Mouse (Mus musculus): ENCODE data around the gene Spsb1.
A peak's percentile ranks its signal among the peaks of the same experiment; 100 is the strongest.

The Spsb1 gene

DNA sequence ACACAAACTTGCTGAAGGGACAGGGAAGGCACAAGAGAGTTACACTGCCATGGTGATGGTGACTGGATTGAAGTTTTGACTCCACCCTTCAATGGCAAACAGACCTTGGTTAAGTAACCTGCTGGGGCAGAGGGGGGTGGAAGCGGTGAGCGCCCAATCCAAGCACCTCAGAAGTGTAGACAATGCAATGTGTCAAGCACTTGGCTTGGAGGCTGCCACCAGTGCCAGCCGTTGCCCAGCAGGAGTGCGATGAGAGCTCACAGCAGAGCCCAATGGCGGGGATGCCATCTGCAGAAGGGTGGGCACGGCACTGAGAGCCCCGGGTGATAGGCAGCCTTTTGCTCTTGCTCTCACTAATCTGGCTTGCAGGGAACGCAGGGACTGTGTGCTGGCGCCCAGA lies 2.6 kb downstream of the Spsb1 start:
- DNase-seq (ENCODE audit: low spot score), result no peak

DNA sequence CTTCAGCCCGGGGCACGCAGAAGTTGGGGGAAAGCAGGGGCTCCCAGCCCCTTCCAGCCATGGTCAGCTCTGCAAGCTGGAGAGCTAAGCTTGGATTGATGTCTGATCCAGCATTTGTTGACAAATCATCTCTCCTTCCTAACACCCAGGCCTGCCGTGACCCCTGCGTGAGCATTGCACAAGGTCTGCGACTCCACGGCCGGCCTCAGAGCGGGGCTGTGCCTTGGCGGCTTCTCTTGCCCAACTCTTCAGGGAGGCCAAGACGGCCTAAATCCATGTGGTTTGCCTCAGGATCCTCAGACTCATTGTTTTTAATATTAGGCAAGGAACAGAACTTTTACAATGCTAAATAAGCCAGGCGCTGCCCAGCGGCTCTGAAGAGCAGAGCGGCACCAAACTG lies 3.6 kb downstream of the Spsb1 start:
- no peak for DNase-seq (ENCODE audit: low spot score)

DNA sequence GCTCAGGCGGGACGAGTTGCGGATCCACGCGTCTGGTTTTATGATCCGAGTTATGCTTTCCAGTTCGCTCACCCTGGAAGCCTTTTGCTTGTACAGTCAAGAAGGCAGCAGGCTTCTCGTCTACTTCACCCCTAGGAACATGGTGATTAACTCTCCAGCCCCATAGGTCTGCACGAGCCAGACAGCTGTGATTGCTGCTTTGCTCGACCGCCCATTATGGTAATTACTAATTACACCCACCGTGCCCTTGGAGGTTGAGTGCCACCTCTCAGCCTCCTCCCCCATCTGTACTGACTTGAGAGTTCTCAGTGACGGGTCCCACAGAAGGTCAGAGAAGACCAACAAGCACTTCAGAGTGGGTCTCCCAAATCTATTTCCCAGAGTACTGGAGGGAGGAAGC lies 5.2 kb downstream of the Spsb1 start:
- peak; percentile 30 for DNase-seq (ENCODE audit: low spot score)

DNA sequence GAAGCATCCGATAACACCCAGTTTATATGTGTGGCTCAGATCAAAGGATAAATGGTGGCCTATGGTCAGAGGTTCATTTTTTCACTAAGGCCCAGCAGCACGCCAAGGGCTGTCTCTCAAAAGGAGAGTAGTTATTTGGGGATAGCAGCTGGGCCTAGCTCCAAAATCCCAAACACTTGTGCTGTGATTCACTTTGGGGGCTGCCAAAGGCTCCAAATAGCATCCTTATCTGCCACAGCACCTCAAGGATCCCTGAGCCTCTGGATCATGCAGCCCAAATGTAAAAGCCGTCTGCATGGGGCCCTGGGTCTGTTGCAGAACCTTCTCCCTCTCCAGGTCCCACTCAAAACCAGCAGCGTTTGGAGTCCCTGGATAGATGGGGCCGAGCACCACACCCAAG lies 6.7 kb downstream of the Spsb1 start:
- DNase-seq (ENCODE audit: low spot score), result no peak

DNA sequence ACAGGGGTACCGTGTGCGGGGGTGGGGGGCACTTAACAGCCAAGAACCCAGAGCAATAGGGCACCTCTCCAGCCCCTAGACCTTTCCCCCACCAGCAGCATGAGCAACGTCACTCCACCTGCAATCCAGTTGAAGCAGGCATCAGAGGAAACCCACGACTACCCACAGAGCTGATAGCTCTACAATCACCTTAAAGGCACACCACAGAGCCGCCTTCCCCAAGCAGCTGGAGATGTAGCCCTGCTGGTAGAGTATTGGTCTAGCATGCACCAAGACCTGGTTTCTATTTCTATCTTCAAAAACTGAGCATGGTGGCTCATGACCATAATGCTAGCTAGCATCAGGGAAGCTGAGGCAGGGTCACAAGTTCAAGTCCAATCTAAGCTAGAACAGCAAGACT lies 7.4 kb downstream of the Spsb1 start:
- no peak for DNase-seq (ENCODE audit: low spot score)

DNA sequence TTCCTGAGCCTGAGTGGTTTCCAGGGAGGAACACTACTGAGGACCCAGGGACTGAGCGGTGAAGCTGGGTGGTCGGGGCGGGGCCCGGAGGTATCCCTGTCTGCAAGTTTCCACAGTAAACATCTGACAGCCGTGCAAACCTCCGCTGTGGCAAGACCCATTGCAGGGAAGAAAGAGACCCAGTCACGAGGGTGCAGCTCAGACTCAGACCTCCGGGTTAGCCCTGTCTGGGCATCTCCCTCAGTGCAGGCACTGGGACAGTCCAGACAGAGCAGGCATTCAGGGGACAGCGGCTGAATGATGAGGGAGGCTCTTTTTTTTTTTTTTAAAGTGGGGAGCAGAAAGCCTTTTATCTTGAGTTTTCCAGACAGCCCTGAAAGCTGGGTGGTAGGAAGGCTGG lies 9.6 kb downstream of the Spsb1 start:
- DNase-seq (ENCODE audit: low spot score), result no peak

DNA sequence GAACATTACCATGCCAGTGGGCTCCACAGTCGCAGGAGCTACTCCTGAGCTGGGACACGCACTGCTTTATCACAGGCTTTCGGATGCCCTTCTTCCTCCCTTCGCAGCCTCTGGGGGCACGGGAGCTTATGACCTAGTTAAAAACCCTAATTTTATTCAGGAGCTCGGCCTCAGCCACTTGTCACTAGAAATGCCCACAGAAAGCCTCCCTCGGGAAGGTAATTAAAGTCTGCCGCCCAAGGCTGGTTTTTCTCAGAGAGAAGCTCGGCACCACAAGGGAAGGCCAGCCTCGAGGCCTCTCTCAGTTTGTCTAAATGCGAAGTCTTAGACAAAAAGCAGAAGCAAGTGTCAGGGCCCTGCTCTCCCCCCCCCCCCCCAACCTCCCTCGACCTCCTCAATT lies 10.6 kb downstream of the Spsb1 start:
- peak; percentile 37 for DNase-seq (ENCODE audit: low spot score)

DNA sequence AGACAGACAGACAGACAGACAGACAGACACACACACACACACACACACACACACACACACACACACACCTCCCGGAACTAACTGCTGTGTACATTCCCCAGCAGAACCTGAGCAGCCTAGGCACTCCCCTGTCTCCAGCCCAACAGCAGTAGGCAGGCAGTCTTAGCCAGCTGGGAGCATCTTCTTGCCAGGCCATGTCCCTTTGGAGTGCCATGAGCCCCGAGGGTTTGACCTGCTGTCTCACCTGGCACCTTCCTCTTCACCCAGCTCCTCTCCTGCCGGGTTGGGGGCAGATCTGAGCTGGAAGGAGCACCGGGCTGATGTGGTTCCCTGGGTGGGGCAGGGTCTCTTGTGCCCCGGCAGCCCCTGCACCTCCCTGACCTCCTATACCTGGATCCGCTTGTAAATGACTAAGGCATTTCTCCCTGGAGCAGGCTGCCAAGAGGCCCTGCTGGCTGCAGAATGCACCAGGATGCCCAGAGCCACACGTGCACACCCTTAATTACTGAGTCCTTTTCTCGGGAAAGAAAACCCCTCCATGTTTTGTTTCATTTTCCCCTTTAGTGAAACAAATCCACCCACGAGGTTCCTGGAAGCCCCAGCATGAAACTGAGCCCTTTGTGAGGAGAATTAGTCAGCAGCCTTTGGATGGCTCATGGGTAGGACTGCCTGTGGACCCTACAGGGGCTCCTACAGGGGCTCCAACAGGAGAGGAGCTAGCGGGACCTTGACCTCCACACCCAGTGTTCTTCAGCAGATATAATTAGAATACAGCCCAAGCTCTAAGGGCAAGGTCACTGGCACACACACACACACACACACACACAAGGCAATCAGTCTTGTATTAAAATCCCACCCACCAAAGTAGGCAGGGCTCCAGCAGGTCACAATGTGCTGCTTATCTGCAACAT lies 11.8 kb downstream of the Spsb1 start:
- no peak for DNase-seq (ENCODE audit: low spot score)

DNA sequence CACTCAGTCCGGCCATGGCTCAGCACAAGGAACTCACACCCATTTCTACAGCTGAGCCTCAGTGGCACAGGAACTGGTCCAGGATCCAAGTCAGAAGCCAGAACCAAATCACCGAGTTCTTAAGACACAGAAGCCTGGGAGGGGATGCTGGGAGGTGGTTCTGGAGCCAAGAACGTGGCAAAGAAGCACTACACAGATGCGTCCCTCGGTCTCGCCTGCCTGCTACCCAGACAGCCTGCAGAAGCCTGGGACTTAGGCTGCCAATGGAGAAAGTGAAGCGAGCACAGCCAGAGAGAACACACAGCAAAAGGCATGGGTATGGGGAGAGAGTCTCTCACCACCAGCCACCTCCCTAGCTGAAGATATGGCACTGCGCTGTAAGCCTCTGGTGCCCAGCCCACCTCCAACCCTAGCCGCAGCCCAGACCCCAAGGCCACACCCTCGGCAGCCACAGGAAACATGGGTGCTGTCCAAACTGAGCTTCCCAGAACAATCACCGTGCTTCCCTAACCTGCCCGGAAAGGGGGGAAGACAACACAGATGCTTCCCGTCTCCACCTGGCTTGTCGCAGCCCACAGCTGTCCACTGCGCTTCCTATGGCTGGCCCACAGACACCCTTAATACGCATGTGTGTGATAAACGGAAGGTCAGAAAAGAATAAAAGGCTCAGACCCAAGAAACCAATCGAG lies 13.6 kb downstream of the Spsb1 start:
- DNase-seq (ENCODE audit: low spot score), result no peak

DNA sequence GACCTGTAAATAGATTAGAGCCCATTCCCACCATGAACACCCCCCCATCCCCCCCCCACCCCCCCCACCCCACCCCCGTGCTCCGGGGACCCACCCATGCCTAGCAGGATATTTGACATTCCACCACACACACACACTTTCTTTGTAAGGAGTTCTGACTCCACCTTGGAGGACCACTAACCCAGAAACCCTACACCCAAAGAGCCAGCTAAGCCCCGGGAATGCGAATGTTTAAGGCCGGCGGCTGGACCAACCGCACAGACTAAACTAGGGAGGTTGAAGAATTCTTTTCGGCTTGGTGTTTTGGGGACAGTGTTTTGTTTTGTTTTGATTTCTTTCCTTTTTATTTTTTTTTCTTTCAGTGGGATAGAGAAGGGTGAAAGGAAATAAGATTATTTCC lies 16.1 kb downstream of the Spsb1 start:
- DNase-seq (ENCODE audit: low spot score), result no peak

DNA sequence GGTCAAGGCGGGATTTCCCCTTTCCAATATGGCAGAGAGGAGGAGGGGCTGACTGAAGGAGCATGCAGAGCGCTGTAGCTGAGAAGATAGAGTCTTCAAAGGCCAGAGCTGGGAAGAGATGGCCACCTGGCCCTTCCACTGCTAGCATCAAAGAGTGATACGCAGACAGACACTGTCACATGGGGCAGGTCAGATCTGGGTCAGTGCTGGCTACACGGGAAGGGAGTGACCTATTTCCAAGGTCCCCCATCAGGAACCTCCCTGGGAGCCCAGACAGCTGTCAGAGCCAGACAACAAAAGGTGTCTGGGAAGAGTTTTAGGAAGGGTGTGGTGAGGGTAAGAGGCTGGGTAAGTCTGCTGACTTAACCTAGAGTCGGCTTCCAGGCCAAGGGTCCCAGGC lies 17.9 kb downstream of the Spsb1 start:
- DNase-seq (ENCODE audit: low spot score), result peak; percentile 60

DNA sequence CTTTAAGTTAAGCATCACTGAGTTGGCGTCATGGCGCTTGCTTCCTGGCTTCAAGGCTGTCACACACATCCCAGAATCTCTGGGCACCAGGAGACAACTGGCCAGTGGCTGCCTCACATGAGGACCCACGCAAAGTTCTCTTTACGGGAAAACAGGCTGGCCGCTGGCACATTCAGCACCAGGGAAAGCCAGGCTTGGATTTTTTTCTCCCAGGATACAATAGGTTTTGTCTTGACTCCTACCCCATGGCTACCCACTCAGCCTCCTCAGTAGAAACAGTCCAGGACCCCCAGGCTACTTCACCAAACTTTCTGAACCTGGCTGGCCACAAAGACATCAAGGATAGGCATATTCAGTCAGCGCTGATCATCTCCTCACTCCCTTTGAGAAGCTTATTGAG lies 19.4 kb downstream of the Spsb1 start:
- no peak for DNase-seq (ENCODE audit: low spot score)

DNA sequence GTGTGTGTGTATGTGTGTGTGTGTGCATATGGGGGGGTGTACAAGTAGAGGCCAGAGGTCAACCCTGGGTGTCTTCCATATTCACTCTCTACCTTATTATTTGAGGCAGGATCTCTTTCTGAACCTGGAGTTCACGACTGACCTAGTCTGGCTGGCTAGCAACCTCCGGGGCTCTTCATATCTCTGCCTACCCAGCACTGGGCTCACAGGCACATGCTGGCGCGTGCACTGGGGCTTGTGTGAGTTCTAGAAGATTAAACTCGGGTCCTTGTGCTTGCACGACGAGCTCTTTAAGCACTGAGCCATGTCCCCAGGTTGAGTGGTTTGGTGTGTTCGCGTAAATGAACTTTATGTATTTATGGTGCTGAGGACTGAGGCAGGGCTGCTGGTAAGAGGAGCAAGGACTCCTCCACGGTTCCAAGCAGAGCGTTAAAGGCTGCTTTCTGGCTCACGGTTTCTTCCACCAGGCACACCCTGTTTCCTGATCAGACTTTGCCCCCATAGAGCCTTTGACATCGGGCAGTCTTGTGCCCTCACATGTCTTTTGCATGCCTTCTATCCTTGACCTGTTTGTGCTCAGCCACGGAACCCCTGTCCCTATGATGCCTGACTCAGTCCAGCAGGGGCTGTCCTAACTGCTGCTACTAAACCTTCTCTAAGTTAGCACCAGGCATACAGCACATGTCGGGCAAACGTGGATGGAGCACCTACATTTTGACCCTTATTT lies 21.2 kb downstream of the Spsb1 start:
- DNase-seq (ENCODE audit: low spot score), result no peak

DNA sequence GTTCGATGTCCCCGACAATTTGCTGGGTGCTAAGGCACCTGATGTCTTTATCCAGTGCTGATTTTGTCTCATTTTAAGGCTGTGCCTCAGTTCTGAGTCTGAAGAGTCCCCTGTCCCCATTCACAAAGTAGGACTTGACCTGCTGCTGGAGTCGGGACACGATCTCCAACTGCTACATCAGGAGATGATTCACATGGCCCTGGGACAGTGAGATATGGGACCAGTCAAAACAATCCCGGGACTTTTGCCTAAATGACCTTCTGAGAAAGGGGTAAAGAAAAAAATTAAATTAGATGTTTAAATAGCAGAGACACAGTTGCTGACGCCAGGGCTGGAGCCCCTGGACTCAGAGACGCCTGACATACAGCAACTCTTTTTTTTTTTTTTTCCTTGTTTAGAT lies 21.8 kb downstream of the Spsb1 start:
- DNase-seq (ENCODE audit: low spot score), result no peak

DNA sequence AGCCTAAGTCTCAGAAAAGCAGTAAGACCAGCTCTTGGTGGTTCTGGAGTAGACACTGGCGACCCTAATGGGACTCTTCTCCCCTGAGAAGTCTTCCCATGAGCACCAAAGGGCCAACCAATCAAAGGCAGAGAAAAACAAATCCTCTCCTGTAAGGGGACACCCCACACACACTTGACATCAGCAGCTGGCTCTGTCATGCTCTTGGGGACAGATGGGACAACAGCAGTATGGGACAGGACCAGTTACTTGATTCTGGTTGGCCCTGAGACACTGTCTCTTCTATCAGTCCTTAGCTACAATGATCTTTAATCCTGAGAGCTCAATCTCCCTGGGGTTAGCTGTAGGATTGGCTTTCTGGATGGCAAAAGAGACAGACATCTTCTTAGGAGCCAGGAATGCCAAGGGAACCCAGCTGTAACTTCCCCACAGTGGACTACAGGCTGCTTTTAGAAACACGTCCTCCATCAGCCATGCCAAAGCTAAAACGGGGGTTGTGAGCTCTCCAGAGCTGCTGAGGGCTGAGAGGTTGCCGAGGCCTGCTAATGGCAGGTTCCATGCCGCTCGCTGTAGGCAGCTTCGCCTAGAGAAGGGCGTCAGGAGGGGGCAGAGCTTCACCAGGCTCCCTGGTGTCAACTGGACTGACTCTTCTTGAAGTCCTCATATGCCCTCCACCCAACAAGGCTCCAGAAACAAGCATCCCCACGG lies 22.6 kb downstream of the Spsb1 start:
- no peak for DNase-seq (ENCODE audit: low spot score)

DNA sequence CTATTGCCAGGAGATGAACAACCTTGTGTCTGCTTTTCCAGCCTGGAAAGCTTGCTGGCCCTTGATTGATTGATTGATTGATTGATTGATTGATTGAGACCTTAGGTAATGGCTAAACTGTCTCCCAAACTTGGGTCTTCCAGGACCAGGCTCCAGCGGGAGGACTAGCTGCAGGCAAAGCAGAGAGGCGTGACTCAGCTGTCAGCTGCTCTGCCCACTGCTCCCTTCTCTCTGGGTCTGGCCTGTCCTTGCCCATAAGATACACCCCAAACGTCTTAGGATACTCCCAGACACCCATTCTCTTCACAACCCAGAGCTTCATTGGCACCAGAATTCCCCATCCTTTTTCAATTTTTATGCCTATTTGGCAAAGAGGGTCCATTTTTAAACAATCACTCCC lies 24.1 kb downstream of the Spsb1 start:
- no peak for DNase-seq (ENCODE audit: low spot score)

DNA sequence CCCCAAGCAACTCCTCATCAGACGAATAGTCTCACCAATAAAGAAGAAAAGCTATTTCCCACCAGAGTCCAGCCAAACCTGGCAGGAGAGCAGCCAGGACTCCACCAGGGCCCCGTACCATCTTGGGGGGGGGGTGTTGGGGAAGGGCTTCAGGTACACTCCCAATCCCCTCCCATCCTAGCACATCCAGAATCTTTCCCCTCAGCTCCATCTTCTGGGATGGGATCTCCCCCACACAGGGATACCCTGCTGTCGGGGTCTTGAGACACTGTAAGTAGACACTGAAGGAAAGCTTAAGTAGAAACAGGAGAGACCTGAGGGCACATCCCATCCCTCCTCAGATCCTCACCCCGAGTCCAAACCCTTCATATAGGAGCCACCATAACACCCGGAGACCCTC lies 31.8 kb downstream of the Spsb1 start:
- DNase-seq (ENCODE audit: low spot score), result no peak

DNA sequence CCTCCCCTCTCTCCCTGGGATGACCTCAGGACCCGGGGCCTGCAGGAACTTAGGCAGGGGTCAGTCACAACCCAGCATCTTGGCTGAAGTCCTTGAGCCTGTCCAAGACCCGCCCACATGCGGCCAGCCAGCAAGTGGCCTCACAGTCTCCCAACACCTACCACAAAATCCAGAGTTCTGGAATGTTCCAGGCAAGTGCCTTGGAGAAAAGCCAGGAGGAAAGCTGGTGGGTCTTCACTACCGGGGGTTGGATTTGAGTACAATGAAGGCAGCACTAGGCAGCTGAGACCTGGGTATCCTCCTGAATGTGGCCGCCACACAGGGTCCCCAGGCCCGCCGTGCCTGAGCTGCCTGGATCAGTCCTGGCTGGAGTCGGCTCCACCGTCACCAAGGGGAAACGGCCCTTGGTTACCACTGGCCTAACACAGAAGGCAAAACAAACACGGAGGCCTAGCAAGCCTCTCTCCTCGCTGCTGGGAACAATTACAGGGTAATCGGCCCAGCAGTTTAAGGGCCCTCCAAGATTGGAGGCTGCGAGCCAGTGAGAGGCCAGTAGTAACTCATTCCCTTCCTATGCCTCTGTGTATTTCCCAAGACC lies 32.6 kb downstream of the Spsb1 start:
- peak; percentile 53 for DNase-seq (ENCODE audit: low spot score)

DNA sequence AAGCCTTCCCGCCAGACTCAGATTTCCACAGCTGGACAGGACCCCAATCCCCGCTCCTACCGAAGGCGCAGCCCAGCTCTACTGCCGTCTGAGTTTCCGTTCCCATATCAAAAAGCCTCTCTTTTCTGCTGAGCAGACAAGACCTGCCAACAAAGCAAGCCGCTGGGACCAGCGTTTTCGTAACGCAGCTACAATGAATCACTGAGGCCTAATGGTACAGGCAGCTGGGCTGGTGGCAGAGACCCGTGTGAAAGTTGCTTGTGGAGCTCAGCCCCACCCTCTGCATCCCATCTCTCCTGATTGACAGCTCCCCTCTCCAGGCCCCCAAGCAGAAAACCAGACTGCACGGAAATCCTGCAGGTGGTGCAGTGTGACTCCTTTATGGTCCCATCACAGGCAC lies 34.0 kb downstream of the Spsb1 start:
- DNase-seq (ENCODE audit: low spot score), result peak; percentile 55

DNA sequence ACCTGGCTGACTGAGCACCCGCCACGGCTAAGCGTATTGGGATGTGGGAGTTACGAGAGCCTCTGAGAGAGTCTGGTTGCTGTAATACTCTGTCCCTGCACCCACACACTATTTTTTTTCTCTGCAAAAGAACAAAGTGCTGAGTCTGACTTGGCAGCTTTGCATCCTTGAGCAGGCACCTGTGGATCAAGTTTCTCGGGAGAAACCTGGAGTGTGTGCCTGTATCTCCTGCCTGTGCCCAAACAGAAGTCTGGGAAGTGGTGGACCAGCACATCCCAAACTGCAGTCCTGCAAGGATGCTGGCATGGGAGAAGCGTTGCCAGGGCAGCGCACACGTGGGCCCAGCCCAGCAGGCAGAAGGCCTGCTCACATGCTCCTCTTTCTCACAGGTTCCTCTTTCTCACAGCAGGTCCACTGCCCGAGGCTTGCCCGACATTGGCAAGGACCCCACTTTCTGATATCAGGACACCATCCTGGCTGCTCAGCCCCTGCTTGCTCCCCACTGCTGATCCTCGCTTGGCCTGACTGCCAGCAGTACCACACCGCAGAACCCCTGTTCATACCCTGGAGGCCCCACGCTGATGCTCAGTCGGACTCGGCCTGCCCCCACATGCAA lies 36.3 kb downstream of the Spsb1 start:
- DNase-seq (ENCODE audit: low spot score), result no peak

DNA sequence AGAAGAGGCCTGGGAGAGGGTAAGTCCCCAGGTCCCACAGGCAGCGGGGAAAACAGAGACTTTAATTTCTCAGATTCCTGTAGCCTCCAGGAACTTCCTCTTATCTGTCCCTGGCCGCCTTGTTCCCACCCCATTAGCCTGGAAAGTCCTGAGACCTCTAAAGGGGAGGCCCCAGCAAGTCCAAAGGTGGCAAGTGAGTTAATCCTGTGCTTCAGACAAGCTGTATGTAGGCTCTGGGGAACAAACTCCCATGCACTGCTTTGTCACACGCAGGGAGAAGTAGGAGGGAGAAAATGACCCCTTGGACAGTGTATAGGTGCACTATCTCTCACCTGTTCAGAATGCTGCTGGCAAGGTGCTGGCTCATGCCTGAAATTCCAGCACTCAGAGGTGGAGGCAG lies 38.0 kb downstream of the Spsb1 start:
- no peak for DNase-seq (ENCODE audit: low spot score)

Data from retina, embryonic 14.5 days (tissue).